14 mouse cellular contexts compared by ENCODE assay signal in the genomic region with DNA sequence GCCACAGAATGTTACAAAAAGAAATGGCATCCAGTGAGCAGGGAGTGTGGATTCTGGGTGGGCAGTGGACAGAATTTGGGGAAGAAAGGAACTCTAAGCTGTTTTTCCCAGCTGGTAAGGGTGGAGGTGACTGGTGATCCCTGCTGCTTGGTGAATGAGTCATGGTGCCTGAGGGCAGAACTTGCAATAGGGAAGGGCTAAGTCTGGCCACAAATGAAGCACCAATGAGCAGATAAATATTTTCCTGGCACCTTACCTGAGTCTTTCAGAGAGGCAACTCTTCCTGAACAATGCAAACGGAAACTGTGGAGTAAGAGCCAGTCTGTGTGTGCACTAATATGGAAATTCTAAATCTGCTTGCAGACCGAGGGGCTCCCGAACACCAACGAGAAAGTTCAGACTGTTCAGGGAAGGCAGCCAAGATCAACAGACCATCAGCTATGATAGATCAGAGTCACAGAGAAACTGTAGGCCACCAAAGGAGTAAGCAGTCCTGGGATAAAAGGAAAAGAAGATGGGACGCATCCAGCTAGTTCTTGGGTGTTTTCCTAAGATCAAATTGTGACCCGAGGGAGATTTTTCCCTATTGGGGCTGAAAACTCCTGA. TPM values are rescaled to one million over a fixed set of nuclear protein-coding genes. Genes with fewer than 3 reads are reported as not detected.
DNase-seq lines count a peak whose midpoint lies in the region; ATAC-seq and TF ChIP-seq lines count a peak whose summit lies in the region.
"Had no signal": no experiment of that assay in that cellular context is flagged by ENCODE, and none has a peak within 500 bp of the region (broad histone marks: within the 10 kb centered on the region; RNA-seq: fewer than 3 reads in every experiment).

No protein-coding gene starts in this region.

- no peak for DNase-seq in liver, postnatal 0 days
- peak; percentile 29 for DNase-seq in brain, adult 2 months (ENCODE audit: low read depth, low spot score)
- peak; percentile 38 for DNase-seq in kidney, postnatal 14 days
- DNase-seq in embryo, embryonic 10.5 days (ENCODE audit: low spot score) = no peak
- DNase-seq in gastrocnemius, postnatal 10 days = no peak
- no peak for DNase-seq in midbrain, embryonic 11.5 days (ENCODE audit: low spot score, missing footprints)
- DNase-seq: left cerebral cortex, postnatal 4 days; right cerebral cortex, postnatal 25 days had no signal

- no peak for TF ChIP-seq CTCF in liver, postnatal 0 days (IDR thresholded peaks at IDR 0.05; ENCODE audit: low read depth)

- TF ChIP-seq EP300 in liver, postnatal 0 days (IDR thresholded peaks at IDR 0.05; ENCODE audit: low read depth) = no peak

- H3K9ac ChIP-seq in liver, postnatal 0 days (replicated peaks) = no peak overlapping the region
- H3K9ac ChIP-seq in liver, embryonic 12.5 days = no peak overlapping the region
- H3K9ac ChIP-seq in stomach, embryonic 15.5 days = no peak overlapping the region
- no peak overlapping the region for H3K9ac ChIP-seq in midbrain, embryonic 11.5 days (ENCODE audit: low read length)
- H3K9ac ChIP-seq: forebrain, embryonic 15.5 days had no signal

- H3K4me1 ChIP-seq in liver, postnatal 0 days (ENCODE audit: insufficient read depth) = 0 out of 2 replicates have a peak, but pooled peaks cover 2% of the 10 kb centered on the region
- no peaks in the 10 kb centered on the region for H3K4me1 ChIP-seq in liver, embryonic 12.5 days
- H3K4me1 ChIP-seq in stomach, embryonic 15.5 days = peaks cover 7% of the 10 kb centered on the region; the same call in 1 of the 2 replicates
- peaks cover 3% of the 10 kb centered on the region; the same call in 1 of the 2 replicates for H3K4me1 ChIP-seq in midbrain, embryonic 11.5 days (ENCODE audit: control insufficient read depth, insufficient read depth, low read length)

- no peaks in the 10 kb centered on the region for H3K9me3 ChIP-seq in liver, postnatal 0 days (ENCODE audit: low read length)
- no peaks in the 10 kb centered on the region for H3K9me3 ChIP-seq in liver, embryonic 12.5 days (replicated peaks)
- no peaks in the 10 kb centered on the region for H3K9me3 ChIP-seq in stomach, embryonic 15.5 days
- no peaks in the 10 kb centered on the region for H3K9me3 ChIP-seq in midbrain, embryonic 11.5 days (ENCODE audit: control insufficient read depth, low read length)
- H3K9me3 ChIP-seq: forebrain, embryonic 15.5 days had no signal

- ATAC-seq in liver, postnatal 0 days = peak; percentile 90
- no peak for ATAC-seq in liver, embryonic 12.5 days
- peak; percentile 44; the same call in 1 of the 2 replicates for ATAC-seq in stomach, embryonic 15.5 days (ENCODE audit: insufficient read depth, low FRiP score, low read depth)
- no peak for ATAC-seq in midbrain, embryonic 11.5 days (ENCODE audit: low FRiP score)
- ATAC-seq: forebrain, embryonic 15.5 days had no signal

- no peaks in the 10 kb centered on the region for H3K27me3 ChIP-seq in liver, postnatal 0 days (ENCODE audit: insufficient read depth, low read length)
- H3K27me3 ChIP-seq in liver, embryonic 12.5 days (replicated peaks) = no peaks in the 10 kb centered on the region
- no peaks in the 10 kb centered on the region for H3K27me3 ChIP-seq in stomach, embryonic 15.5 days (replicated peaks)
- no peaks in the 10 kb centered on the region for H3K27me3 ChIP-seq in midbrain, embryonic 11.5 days (ENCODE audit: control insufficient read depth, insufficient read depth, low read length)
- H3K27me3 ChIP-seq: forebrain, embryonic 15.5 days had no signal

- H3K4me2 ChIP-seq in liver, postnatal 0 days (ENCODE audit: low read depth, low read length) = no peak overlapping the region
- no peak overlapping the region for H3K4me2 ChIP-seq in liver, embryonic 12.5 days
- H3K4me2 ChIP-seq in stomach, embryonic 15.5 days = no peak overlapping the region
- no peak overlapping the region for H3K4me2 ChIP-seq in midbrain, embryonic 11.5 days
- H3K4me2 ChIP-seq: forebrain, embryonic 15.5 days; heart, embryonic 11.5 days had no signal

- peak overlapping the region; percentile 49 for H3K27ac ChIP-seq in liver, postnatal 0 days (ENCODE audit: low read depth)
- no peak overlapping the region for H3K27ac ChIP-seq in liver, embryonic 12.5 days
- peak overlapping the region; percentile 52 for H3K27ac ChIP-seq in stomach, embryonic 15.5 days
- H3K27ac ChIP-seq in midbrain, embryonic 11.5 days (ENCODE audit: low read depth, low read length) = no peak overlapping the region
- H3K27ac ChIP-seq: forebrain, embryonic 15.5 days had no signal

- H3K4me3 ChIP-seq in liver, postnatal 0 days (ENCODE audit: low read depth, low read length) = no peak overlapping the region
- H3K4me3 ChIP-seq in liver, embryonic 12.5 days = no peak overlapping the region
- no peak overlapping the region for H3K4me3 ChIP-seq in stomach, embryonic 15.5 days (replicated peaks)
- H3K4me3 ChIP-seq in midbrain, embryonic 11.5 days (ENCODE audit: low read depth, low read length) = no peak overlapping the region
- H3K4me3 ChIP-seq: forebrain, embryonic 15.5 days had no signal

- H3K36me3 ChIP-seq in liver, postnatal 0 days (replicated peaks; ENCODE audit: insufficient read depth, low read length) = peaks cover 14% of the 10 kb centered on the region; the same call in 1 of the 2 replicates
- H3K36me3 ChIP-seq in liver, embryonic 12.5 days = peaks cover 12% of the 10 kb centered on the region
- H3K36me3 ChIP-seq in stomach, embryonic 15.5 days = peaks cover 18% of the 10 kb centered on the region
- no peaks in the 10 kb centered on the region for H3K36me3 ChIP-seq in midbrain, embryonic 11.5 days (ENCODE audit: control insufficient read depth, insufficient read depth, low read length)
- H3K36me3 ChIP-seq: forebrain, embryonic 15.5 days had no signal

- WGBS in liver, postnatal 0 days (ENCODE audit: insufficient replicate concordance) = 50% methylated on average over 6 of the region's 6 CpGs
- 70% methylated on average over 6 of the region's 6 CpGs for WGBS in liver, embryonic 12.5 days (ENCODE audit: insufficient replicate concordance)
- 48% methylated on average over 6 of the region's 6 CpGs for WGBS in stomach, embryonic 15.5 days
- WGBS in midbrain, embryonic 11.5 days = 78% methylated on average over 6 of the region's 6 CpGs

RNA-seq across cellular contexts. Expression of gene Nobox, which starts 16.8 kb away (rescaled TPM):
- not detected in 2 replicates for polyA plus RNA-seq in liver, postnatal 0 days (2015; fragmentation: Nextera tagmentation; extraction: Ambion mirVana)
- 0.17 TPM in 1 of 2 replicates, not detected in the other for polyA plus RNA-seq in liver, embryonic 12.5 days (2016; fragmentation: Nextera tagmentation; extraction: Ambion mirVana)
- polyA plus RNA-seq in stomach, embryonic 15.5 days (2015; fragmentation: Nextera tagmentation; extraction: Ambion mirVana) = 0.06 TPM in 1 of 2 replicates, not detected in the other
- not detected for total RNA-seq in gastrocnemius, postnatal 10 days (2021)
- polyA plus RNA-seq in midbrain, embryonic 11.5 days (2014; fragmentation: Nextera tagmentation; extraction: Ambion mirVana) = not detected in 2 replicates
- total RNA-seq: ES-E14; left cerebral cortex, postnatal 4 days had no signal
- polyA plus RNA-seq: forebrain, embryonic 15.5 days; heart, embryonic 11.5 days; neural tube, embryonic 11.5 days had no signal

RNA-seq across cellular contexts. Expression of gene Arhgef5, which starts 27.2 kb away (rescaled TPM):
- 2.6 and 3.1 TPM in 2 replicates for polyA plus RNA-seq in liver, postnatal 0 days (2015; fragmentation: Nextera tagmentation; extraction: Ambion mirVana)
- polyA plus RNA-seq in liver, embryonic 12.5 days (2016; fragmentation: Nextera tagmentation; extraction: Ambion mirVana) = 2.3 and 2.5 TPM in 2 replicates
- polyA plus RNA-seq in stomach, embryonic 15.5 days (2015; fragmentation: Nextera tagmentation; extraction: Ambion mirVana) = 17.1 and 18.4 TPM in 2 replicates
- total RNA-seq in gastrocnemius, postnatal 10 days (2021) = 1 to 10 TPM; 5.5 to 9.3 TPM
- 2.7 and 2.8 TPM in 2 replicates for polyA plus RNA-seq in midbrain, embryonic 11.5 days (2014; fragmentation: Nextera tagmentation; extraction: Ambion mirVana)

Comparison
In these comparisons a context has a peak if more than half of its experiments do, and no peak if none do; other contexts are left out.
1. ATAC-seq: peak in liver, postnatal 0 days (single experiment) and stomach, embryonic 15.5 days (single experiment); none in liver, embryonic 12.5 days (single experiment) and midbrain, embryonic 11.5 days (single experiment).
2. H3K27ac ChIP-seq: peak in liver, postnatal 0 days (single experiment) and stomach, embryonic 15.5 days (single experiment); none in liver, embryonic 12.5 days (single experiment) and midbrain, embryonic 11.5 days (single experiment).
3. DNase-seq: peak in brain, adult 2 months (single experiment) and kidney, postnatal 14 days (single experiment); none in liver, postnatal 0 days (single experiment), embryo, embryonic 10.5 days (single experiment), gastrocnemius, postnatal 10 days (single experiment) and midbrain, embryonic 11.5 days (single experiment).